Mouse (Mus musculus) forebrain, embryonic 15.5 days (tissue): ENCODE data around the gene Cacna1e. TPM values are rescaled to one million over a fixed set of nuclear protein-coding genes. Genes with fewer than 3 reads are reported as not detected.

ENCODE experiments used
- polyA plus RNA-seq: library from polyadenylated mRNA; unstranded; fragments of >200 nt; fragmentation: Nextera tagmentation; extraction: Ambion mirVana; gene quantifications from 2 replicates; pipeline ENCODE4 v1.2.1, GENCODE M21; 2015

Cacna1e gene
- polyA plus RNA-seq, 1 experiment from 2014 or later: 13.1 TPM

Other genes starting within 250 kb of the Cacna1e start
- 19.8 and 21.5 TPM in 2 replicates for gene Ier5, start 215.1 kb upstream of the Cacna1e start, polyA plus RNA-seq